Mouse (Mus musculus) mouse trophoblast stem cell (cell line): ENCODE measurements around the gene Cacna1e.

Experiments used
- in situ Hi-C, 2 experiments: fragments of 300-500 bp; cut with MseI, MboI; formaldehyde crosslinking; loops; 2 replicates in 1 of 2; 3 replicates in 1 of 2; pipeline ENCODE4 v1.15.1; 2025

The Cacna1e gene

GRCm38 (mm10) chr1:154635766-154636165, 248.5 kb downstream of the Cacna1e start:
- in situ Hi-C loops, result no loop called here

GRCm38 (mm10) chr1:154632886-154633285, 251.4 kb downstream of the Cacna1e start:
- in situ Hi-C loops, result no loop called here

- in situ Hi-C loops, result no loop called here
Measured at GRCm38 (mm10) chr1:154622666-154623653, 261.3 kb downstream of the Cacna1e start.

- in situ Hi-C loops, result no loop called here
Measured at GRCm38 (mm10) chr1:154617743-154618455, 266.4 kb downstream of the Cacna1e start.

GRCm38 (mm10) chr1:154615759-154616158, 268.5 kb downstream of the Cacna1e start:
- in situ Hi-C loops, result no loop called here

GRCm38 (mm10) chr1:154608516-154608915, 275.8 kb downstream of the Cacna1e start:
- in situ Hi-C loops, result no loop called here

- in situ Hi-C loops, result no loop called here
Measured at GRCm38 (mm10) chr1:154607406-154607805, 276.9 kb downstream of the Cacna1e start.

- in situ Hi-C loops, result no loop called here
Measured at GRCm38 (mm10) chr1:154605601-154606000, 278.7 kb downstream of the Cacna1e start.

- in situ Hi-C loops, result no loop called here
Measured at GRCm38 (mm10) chr1:154603781-154604180, 280.5 kb downstream of the Cacna1e start.

- in situ Hi-C loops, result no loop called here
Measured at GRCm38 (mm10) chr1:154602531-154602930, 281.8 kb downstream of the Cacna1e start.

GRCm38 (mm10) chr1:154582516-154582915, 301.8 kb downstream of the Cacna1e start:
- in situ Hi-C loops, result no loop called here

- in situ Hi-C loops, result no loop called here
Measured at GRCm38 (mm10) chr1:154579929-154580328, 304.4 kb downstream of the Cacna1e start.

GRCm38 (mm10) chr1:154578748-154579147, 305.6 kb downstream of the Cacna1e start:
- in situ Hi-C loops, result no loop called here

- in situ Hi-C loops, result no loop called here
Measured at GRCm38 (mm10) chr1:154576418-154576817, 307.9 kb downstream of the Cacna1e start.

GRCm38 (mm10) chr1:154566026-154566425, 318.3 kb downstream of the Cacna1e start:
- in situ Hi-C loops, result no loop called here

GRCm38 (mm10) chr1:154555811-154556210, 328.5 kb downstream of the Cacna1e start:
- in situ Hi-C loops, result no loop called here

GRCm38 (mm10) chr1:154553132-154553531, 331.2 kb downstream of the Cacna1e start:
- in situ Hi-C loops, result no loop called here

- in situ Hi-C loops, result no loop called here
Measured at GRCm38 (mm10) chr1:154537445-154537844, 346.9 kb downstream of the Cacna1e start.

GRCm38 (mm10) chr1:154536763-154537162, 347.5 kb downstream of the Cacna1e start:
- in situ Hi-C loops, result no loop called here

- in situ Hi-C loops, result no loop called here
Measured at GRCm38 (mm10) chr1:154532987-154533940, 351.0 kb downstream of the Cacna1e start.

GRCm38 (mm10) chr1:154529666-154530065, 354.6 kb downstream of the Cacna1e start:
- in situ Hi-C loops, result no loop called here
